ENCODE assay signal across 8 mouse cellular contexts in the genomic region with DNA sequence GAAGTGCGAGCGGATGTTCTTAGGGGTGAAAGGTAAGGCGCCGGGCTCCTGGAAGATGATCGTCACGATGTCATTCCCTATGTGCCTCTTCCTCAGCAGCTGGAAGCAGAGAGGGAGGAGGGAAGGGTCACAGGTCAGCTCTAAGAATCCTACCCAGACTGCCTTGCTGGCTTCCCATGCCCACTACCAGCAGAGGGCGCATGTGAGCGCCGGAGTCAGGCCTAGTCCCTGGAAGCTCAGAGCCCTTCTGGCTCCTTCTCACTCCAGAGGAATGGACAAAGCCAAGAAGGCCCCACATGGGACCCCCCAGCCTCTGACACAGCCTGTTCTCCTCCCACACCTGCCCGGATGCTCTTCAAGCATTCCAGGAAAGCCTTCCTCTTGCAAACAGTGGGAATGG.
DNase-seq lines count a peak whose midpoint lies in the region; ATAC-seq and TF ChIP-seq lines count a peak whose summit lies in the region.

No protein-coding gene starts in this region.

- no peaks in the 10 kb centered on the region for H3K27me3 ChIP-seq in G1E (ENCODE audit: insufficient read depth, low read length)
- H3K27me3 ChIP-seq in forebrain, embryonic 15.5 days = no peaks in the 10 kb centered on the region
- H3K27me3 ChIP-seq in hindbrain, embryonic 10.5 days (ENCODE audit: insufficient read depth, poor library complexity, severe bottlenecking) = no peaks in the 10 kb centered on the region

- peak; percentile 80 for DNase-seq in G1E (ENCODE audit: low spot score)
- DNase-seq in hindbrain, embryonic 10.5 days (ENCODE audit: low spot score) = peak; percentile 91
- DNase-seq in layer of hippocampus, postnatal 10 days (ENCODE audit: low spot score in 2 of 2) = peak; percentile 87
- DNase-seq in lung, postnatal 14 days = peak; percentile 93
- DNase-seq in retina, adult 2 months (ENCODE audit: low read depth, low spot score) = peak; percentile 75
- peak; percentile 85 for DNase-seq in thymus, postnatal 14 days

- no peak overlapping the region for H3K4me2 ChIP-seq in forebrain, embryonic 15.5 days (replicated peaks)

- TF ChIP-seq CTCF in G1E (IDR thresholded peaks at IDR 0.05; ENCODE audit: low read depth, low read length) = peak; percentile 97

- H3K27ac ChIP-seq in forebrain, embryonic 15.5 days (replicated peaks) = no peak overlapping the region
- H3K27ac ChIP-seq in hindbrain, embryonic 10.5 days = 0 out of 2 replicates have a peak overlapping the region, but pooled peaks have one; percentile 62

- H3K9me3 ChIP-seq in G1E (replicated peaks) = no peaks in the 10 kb centered on the region
- H3K9me3 ChIP-seq in forebrain, embryonic 15.5 days = no peaks in the 10 kb centered on the region
- H3K9me3 ChIP-seq in hindbrain, embryonic 10.5 days = no peaks in the 10 kb centered on the region

- ATAC-seq in G1E (ENCODE audit: extremely low read depth, insufficient number of reproducible peaks, low FRiP score, poor library complexity, severe bottlenecking) = no peak
- peak; percentile 27; the same call in 1 of the 2 replicates for ATAC-seq in cerebellum, adult (ENCODE audit: insufficient number of reproducible peaks, low FRiP score, low TSS enrichment)
- ATAC-seq in forebrain, embryonic 15.5 days (replicated peaks) = 0 out of 2 replicates have a peak, but pooled peaks have one; percentile 46

- 0 out of 2 replicates have a peak, but pooled peaks cover 2% of the 10 kb centered on the region for H3K4me1 ChIP-seq in G1E (ENCODE audit: insufficient read depth, low read depth, low read length)
- peaks cover 14% of the 10 kb centered on the region for H3K4me1 ChIP-seq in forebrain, embryonic 15.5 days
- peaks cover 7% of the 10 kb centered on the region; the same call in 1 of the 2 replicates for H3K4me1 ChIP-seq in hindbrain, embryonic 10.5 days (replicated peaks)

- H3K9ac ChIP-seq in forebrain, embryonic 15.5 days (replicated peaks) = no peak overlapping the region

- 30% methylated on average over 10 of the region's 10 CpGs for WGBS in forebrain, embryonic 15.5 days
- 28% methylated on average over 10 of the region's 10 CpGs for WGBS in hindbrain, embryonic 10.5 days

- H3K36me3 ChIP-seq in G1E (replicated peaks) = peaks cover 92% of the 10 kb centered on the region
- peaks cover 17% of the 10 kb centered on the region; the same call in 1 of the 2 replicates for H3K36me3 ChIP-seq in forebrain, embryonic 15.5 days
- peaks cover 61% of the 10 kb centered on the region for H3K36me3 ChIP-seq in hindbrain, embryonic 10.5 days

- no peak overlapping the region for H3K4me3 ChIP-seq in G1E (ENCODE audit: low read depth, low read length)
- H3K4me3 ChIP-seq in forebrain, embryonic 15.5 days = no peak overlapping the region
- no peak overlapping the region for H3K4me3 ChIP-seq in hindbrain, embryonic 10.5 days
